Mouse (Mus musculus) heart, postnatal 0 days (tissue): ENCODE data around the gene Vamp8.

Experiments used
- CTCF ChIP-seq: IDR thresholded peaks from 2 replicates; pipeline ENCODE4 v1.5.1; 2016; ENCODE audit warnings: antibody characterized with exemption, control low read depth, low read depth
- EP300 ChIP-seq: IDR thresholded peaks from 2 replicates; pipeline ENCODE4 v1.6.1; 2016; ENCODE audit warnings: antibody characterized with exemption, low read depth

DNA sequence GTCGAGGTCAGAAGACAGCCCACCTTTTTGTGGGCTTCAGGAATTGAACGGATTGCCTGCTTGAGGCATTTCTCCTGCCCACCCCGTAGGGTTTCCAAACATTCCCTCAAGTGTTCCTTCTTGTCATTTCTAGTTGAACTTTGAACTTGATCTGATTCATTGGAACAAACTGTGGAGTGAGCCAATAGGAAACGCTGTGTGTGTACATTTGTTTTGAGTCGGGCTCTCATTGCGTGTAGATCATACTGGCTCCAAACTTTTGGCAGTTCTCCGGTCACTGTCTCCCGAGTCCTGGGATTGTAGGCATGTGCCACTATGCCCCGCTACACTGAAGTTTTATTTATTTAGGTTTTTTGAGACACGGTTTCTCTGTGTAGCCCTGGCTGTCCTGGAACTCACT, 30.4 kb upstream of the Vamp8 start:
- TF ChIP-seq EP300 (no peak), CTCF (no peak)
